Mouse (Mus musculus): ENCODE measurements around the gene Pou2f3. TPM values are rescaled to one million over a fixed set of nuclear protein-coding genes. Genes with fewer than 3 reads are reported as not detected.

Gene Pou2f3
- not detected for polyA plus RNA-seq (2017; shearing (Covaris generic))

GRCm38 (mm10) chr9:43210190-43210682, at the start of gene Pou2f3:
Pou2f3 (minus strand) TSS chr9:43210369.

GRCm38 (mm10) chr9:43239712-43240593, 29.8 kb upstream of the Pou2f3 start, which contains the start of gene Oaf:
Oaf (minus strand) TSS chr9:43239911.

GRCm38 (mm10) chr9:43116134-43116996, 93.8 kb downstream of the Pou2f3 start, which contains the start of gene Tmem136:
Tmem136 (minus strand) TSS chr9:43116570.

GRCm38 (mm10) chr9:43107187-43107517, 103.0 kb downstream of the Pou2f3 start, which contains the start of gene Arhgef12:
Arhgef12 (minus strand) TSS chr9:43107239.

Other genes with a start within 250 kb of the Pou2f3 start
- 6.7 TPM for gene Arhgef12, start 103.1 kb downstream of the Pou2f3 start, polyA plus RNA-seq (2017; shearing (Covaris generic))
- gene Tmem136, start 93.8 kb downstream of the Pou2f3 start, polyA plus RNA-seq (2017; shearing (Covaris generic)), result 14.8 TPM
- not detected for gene Oaf, start 29.5 kb upstream of the Pou2f3 start, polyA plus RNA-seq (2017; shearing (Covaris generic))
- gene Trim29, start 100.5 kb upstream of the Pou2f3 start, polyA plus RNA-seq (2017; shearing (Covaris generic)), result not detected

Data from inflammation-experienced regulatory T-cells, adult 16 weeks (primary cell).